Mouse (Mus musculus) mouse trophoblast stem cell (cell line): ENCODE measurements around the gene Gm20388.

ENCODE experiments used
- in situ Hi-C, 2 experiments: fragments of 300-500 bp; cut with MseI, MboI; formaldehyde crosslinking; loops; 2 replicates in 1 of 2; 3 replicates in 1 of 2; pipeline ENCODE4 v1.15.1; 2025

Gene Gm20388

DNA sequence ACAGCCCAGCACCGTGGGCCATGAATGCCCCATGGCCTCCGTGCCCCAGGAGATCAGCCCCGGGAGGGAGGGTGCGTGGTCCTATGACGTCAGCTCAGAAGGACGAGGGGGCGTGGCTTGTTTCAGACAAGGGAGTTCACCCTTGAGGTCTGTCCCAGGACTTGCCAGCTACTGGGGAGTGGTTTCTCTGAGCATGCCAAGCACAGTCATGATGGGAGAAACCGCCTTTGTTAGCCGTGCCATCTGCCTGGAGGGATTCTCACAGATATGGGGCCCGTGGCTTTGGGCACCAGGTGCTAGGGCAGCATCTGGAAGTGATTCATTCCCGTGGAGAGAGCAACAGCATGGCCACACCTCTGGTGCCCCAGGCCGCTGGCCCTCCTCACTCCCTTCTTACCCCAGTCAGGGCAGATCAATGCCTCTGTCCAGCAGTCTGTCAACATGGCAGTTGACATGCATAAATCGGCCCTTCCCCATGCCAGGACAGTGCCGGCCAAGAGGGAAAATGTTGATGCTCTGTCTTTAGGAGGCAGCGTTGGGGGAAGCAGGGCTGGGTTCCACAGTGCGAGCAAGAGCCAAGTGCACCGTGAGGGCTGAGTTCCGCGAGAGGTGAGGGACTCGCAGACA, 2199.7 kb downstream of the Gm20388 start:
- in situ Hi-C loops, result no loop called here

DNA sequence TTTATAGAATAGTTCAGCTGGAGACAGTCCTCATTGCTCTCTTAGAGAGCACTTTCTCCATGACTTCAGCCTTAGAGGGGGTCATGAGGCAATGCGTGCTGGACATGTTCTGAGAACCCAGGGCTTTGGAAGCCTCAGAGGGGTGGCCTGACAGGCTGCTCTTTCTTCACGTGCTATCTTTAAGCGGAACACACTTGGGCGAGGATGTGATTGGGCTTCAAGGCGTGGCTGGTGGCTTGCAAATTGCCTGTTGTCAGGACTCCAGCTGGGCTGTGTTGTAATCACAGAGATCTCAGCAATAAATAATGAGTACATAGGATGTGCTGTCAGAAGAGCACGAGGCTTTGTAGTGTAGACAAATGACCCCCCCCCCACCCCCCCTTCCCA, 2200.2 kb downstream of the Gm20388 start:
- in situ Hi-C loops, result no loop called here

DNA sequence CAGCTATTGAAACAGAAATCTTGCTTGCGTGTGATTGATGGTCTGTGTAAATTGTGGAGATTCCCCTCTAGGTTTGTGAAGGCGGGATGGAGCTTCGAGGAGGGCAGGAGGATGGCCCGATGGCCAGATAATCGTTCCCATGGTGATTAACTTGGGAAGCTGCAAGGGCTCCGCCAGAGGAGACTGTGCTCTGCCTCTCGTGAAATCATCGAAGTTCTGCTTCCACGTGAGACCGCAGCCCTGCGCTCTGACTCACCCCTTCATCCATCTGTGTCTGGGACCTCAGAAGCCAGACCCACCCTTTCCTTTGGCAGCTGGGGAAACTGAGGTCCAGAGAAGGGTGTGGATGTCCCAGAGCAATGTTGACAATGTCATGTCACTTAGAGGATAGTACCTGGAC, 2201.1 kb downstream of the Gm20388 start:
- in situ Hi-C loops, result no loop called here

DNA sequence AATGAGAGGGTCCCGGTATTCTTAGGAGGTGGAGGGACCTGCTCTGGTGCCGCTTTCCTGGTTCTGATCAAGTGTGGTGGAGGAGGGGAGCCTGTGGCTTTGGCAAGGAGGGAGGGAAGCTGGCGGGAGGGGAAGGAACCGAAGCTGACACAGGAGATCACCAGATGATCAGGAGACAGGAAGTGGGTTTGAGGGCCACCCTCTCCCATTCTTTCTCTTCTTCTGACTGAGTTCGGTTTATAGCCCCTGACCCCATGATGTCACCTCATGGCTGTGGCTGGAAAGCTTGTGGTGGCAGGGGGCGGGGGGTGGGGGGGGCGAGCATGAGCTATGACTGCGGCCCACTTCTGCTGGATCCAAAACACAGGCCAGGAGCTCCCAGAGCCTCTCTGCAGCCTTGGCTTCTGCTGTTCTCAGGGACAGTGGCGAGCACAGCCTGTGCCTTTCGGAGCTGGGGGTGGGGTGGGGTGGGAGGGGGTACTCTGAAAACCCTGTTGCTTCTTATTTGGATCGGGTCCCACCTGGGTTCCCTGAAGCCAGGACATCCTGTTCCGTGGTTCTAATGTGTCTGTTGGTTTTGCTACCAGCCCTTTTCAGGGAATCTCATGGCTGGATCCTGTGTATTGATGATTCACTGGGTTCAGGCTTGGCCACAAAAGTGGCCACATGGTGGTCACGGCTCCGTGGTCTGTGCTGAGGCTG, 2201.8 kb downstream of the Gm20388 start:
- in situ Hi-C loops, result no loop called here

DNA sequence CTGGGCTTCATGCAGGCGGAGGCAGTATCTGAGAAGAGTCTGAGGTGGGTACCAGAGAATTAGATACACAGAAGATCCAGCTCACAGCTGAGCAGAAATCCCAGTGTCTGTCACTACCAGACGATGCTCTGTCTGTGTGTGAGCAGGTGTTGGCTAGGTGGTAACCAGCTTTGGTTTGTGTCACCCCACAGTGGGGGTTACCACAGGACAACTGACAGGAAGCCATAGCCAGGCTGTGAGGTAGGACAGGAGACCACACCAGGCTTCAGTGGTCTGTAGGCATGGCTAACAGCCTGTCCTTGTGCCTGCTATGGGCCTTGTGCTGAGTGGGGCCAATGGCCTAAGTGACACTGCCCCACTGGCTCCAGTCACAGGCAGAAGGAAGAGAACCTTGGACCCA, 2204.2 kb downstream of the Gm20388 start:
- in situ Hi-C loops, result no loop called here

DNA sequence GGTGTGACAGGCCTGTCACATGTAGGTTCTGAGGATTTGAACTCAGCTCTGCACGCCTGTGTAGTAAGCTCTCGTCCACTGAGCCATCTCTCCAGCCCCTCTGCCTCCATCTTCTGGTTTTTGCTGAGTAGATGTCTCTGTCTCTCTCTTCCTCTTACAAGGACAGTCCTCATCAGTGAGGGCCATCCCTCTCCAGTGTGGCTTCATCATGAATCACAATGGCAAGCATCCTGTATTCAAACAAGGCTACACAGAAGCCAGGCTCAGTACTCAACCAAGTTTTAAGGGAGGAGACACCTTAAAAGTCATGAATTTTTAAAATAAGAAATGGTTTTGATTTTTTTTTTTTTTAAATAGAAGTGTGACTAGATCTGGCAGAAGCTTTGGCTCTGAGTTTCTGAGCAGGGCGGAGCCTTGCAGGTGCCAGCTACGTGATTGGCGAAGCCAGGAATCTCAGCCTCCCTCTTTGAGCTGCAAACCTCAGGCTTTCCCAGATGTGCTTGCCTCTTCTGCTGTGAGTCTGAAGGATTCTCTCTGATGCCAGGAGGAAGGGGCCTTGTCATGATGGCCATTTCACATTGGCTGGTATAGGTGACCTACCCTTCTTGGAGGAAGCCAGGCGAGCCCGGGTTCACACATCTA, 2206.2 kb downstream of the Gm20388 start:
- in situ Hi-C loops, result no loop called here

DNA sequence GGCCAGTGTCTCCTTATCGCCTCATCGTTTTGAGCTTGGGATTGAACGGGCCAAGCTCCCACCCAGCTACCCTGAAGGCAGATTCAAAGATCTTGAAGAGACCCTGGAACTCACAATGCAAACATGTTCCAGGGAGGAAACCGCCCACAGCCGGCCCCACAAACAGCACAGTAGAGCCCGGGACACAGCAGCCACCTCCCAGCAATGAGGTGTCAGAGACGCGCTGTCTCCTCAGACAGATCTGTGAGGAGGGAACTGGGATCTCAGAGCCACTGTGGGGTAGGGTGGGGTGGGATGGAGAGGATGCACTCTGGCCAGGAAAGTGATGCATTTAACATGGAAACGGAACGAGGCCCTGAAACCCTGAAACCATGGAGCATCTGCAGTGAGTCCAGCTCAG, 2207.5 kb downstream of the Gm20388 start:
- in situ Hi-C loops, result no loop called here

DNA sequence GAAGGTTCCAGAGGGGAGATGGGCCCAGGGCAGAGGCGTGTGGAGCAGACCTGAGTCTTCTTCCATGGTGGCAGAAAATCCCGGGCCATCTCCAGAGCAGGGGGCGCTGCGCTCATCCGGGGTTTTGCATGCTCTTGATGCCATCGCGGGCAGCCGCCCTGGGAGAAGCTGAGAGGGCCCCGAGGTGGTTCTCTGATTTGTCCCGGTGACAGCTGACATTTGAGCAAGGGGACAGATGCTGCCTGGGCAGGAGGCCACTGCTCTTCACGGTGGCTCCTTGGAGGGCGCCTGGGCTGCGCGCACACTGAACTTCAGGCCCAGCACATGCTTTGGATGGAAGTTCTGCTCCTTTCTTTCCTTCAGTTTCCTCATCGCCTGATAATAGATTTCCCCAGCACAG, 2207.9 kb downstream of the Gm20388 start:
- in situ Hi-C loops, result no loop called here

DNA sequence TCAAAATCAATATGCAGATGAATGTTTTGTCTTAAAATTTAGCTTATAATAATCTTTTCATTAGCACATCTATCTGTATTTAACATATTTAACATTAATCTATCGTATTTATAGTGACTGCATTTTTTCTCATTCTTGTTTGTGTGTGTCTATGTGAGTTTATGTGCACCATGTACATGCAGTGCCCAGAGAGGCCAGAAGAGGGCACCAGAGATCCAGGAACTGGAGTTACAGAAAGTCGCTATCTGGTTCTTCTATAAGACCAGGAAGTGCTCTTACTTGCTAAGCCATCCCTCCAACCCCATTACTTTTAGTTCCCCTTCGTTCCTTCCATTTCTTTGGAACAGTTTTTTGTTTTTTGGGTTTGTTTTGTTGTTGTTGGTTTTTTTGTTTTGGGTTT, 2213.7 kb downstream of the Gm20388 start:
- in situ Hi-C loops, result no loop called here

DNA sequence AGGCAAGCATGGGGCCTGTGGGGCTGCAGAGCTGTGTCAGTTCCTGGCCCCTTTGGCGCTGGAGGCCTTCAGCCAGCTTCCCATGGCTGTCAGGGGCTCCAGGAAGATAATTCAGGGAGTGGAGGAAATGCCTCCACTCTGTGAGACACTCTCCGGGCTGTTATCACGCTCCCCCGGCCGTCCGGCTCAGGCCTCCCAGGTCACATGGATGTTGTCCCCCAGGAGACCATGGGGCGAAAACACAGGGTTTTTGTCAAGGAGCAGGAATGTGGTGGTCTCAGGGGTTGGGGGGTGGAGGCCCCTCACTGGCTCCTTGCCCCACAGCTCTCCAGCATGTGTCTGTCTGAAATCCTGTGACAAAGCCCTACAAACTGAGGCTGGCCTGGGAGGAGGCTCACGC, 2216.0 kb downstream of the Gm20388 start:
- in situ Hi-C loops, result no loop called here

DNA sequence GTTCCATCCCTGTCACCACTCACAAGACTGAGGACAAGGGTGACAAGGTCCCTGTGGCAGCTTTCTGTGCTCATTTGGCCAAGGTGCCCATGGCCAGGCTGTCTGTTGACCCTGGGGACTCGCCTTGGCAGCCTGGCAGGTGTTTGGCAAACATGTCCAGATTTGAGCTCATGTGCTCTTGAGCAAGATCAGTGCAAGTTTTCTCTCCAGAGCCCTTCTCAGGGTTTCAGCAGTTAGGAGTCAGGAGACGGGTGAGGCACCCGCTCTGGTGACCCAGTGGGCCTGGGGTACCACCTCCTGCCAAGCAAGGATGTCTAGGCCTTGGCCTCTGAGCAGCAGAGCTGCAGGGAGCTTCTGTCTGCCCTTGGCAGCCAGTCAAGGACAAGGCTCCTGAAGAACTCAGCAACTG, 2223.5 kb downstream of the Gm20388 start:
- in situ Hi-C loops, result loop anchor here in 1 of 2 experiments (10.0 kb wide), 1 partner anchor 149 kb away; no protein-coding TSS in a partner anchor

DNA sequence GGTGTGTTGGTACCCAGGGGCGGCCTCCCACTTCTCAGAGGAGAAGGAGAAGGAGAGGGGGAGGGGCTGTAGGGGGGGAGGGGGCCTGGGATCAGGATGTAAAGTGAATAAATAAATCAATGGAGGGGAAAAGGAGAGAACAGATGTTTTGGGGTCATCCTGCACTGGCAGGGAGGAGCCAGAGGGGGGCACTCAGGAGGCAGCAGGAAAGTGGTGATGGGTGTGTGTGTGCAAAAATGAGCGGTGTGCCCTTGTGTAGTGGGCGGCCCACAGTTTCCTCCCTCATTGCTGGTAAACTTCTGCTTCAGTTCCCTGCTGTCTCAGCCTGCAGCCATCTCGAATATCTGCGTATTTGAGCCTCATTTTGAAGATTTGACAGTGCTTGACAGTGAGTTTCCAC, 2224.9 kb downstream of the Gm20388 start:
- in situ Hi-C loops, result loop anchor here in 1 of 2 experiments (10.0 kb wide), 1 partner anchor 151 kb away; no protein-coding TSS in a partner anchor

DNA sequence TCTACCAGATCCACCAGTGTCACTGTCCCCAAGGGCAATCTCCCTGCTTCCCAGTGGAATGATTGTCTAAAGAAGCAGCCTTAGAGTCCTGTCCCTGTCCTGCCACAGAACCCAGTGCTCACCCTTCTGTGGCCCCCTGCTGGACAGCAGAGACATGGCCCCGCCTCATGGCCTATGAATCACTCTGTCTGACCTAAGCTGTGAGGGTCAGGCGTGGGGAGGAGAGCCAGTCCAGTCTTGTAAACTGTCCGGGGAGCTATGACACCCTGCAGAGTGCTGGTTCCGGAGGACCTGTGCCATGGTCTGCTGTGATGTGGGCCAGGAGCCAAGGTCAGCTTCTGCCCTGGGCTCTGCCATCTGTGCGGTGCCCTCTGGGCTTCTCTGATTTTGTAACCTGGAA, 2229.1 kb downstream of the Gm20388 start:
- in situ Hi-C loops, result loop anchor here in 1 of 2 experiments (10.0 kb wide), 1 partner anchor 155 kb away; no protein-coding TSS in a partner anchor

DNA sequence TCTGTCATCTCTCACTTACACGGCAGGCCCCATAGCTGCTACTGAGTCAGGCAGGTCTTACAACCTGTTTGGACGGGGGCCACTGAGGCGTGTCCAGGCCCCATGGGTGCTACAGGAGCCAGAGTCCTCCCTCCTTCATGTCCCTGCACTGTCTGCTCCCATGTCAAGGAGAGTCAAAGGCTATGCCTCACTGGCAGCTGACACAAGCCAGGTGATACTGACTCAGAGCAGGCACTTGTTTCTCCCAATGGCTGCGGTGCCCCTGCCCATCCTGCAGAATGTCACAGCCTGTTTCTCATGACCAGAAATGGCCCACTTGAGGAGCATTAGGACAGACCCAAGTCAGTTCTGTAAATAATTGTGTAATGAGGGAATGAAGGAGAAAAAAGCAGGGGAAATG, 2229.8 kb downstream of the Gm20388 start:
- in situ Hi-C loops, result no loop called here

DNA sequence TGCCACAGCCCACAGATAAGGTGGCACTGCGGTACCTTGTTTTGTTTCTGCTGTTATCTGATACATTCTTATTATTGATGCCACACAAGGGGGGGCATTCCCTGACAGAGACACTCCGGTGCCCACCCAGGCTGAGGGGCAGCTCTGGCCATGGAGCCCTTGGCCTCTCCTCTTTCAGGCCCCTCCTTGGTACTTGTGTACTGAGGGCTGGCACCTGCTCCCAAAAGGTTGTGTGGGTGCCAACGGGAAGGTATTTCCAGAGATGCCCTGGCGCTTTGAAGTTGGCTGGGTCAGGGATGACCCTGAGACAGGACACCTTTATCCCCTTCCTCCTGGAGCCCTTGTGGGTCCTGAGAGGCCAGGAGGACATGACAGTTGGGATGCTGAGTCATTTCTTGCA, 2231.8 kb downstream of the Gm20388 start:
- in situ Hi-C loops, result no loop called here

DNA sequence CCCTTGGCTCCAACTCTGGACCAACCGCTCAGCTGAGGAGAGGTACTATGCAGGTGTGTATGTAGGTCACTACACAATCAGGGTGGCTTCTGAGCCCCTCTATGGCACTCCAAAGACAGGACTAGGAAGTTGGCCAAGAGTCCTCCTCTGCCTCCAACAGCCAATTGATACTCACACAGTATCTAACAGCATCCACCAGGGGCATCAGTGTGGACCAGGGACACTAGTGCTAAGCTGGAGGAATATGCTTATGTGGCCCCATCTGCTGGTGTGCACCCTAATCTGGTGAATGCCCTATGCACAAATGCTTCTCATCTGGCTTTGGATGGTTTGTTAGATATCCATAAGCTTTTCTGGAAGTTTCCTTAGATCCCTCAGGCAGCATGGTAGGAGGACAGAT, 2232.6 kb downstream of the Gm20388 start:
- in situ Hi-C loops, result no loop called here

DNA sequence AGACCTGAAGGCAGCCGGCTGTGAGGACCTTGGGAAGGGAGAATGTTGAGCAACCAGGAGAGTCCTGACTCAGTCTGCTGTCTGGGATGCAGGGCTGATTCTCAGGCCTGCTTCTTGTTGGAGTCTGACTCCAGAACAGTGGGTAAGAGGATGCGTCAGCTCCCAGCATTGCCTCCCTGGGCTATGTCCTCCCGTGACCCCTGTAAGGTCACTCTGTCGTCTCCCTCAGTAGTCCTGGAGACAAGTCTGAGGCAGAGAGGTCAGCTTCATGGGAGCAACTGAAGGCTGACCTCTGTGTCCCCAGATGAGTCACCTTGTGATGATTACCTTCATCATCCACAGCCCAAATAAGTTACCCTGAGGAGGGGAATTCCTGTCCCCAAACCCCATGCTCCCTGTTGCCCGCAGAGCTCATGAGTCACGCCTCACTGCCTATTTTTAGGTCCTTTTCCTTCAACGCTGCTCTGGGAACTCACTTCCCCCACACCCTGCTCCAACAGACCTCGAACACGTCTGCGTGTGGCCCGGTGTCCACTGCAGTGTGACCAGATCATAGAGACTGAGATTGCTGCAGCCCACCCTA, 2234.2 kb downstream of the Gm20388 start:
- in situ Hi-C loops, result no loop called here

DNA sequence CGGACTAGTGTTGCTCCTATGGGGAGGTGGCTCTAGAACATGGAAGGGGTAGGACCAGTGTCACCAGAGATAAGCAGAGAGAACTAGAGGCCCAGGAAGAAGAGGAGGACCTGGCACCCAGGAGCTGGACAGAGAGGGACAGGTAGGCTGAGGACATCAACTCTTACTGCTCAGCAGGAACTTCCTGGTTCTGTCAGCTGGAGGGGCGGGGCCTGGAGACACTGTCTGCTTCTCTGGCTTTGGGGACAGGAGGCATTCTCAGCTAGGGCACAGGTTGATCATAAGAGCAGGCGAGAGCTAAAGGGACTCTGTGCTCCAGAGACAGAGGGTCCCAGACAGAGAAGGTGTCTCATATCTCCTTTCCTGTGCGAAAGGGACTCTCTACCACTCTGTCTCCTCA, 2238.4 kb downstream of the Gm20388 start:
- in situ Hi-C loops, result no loop called here

DNA sequence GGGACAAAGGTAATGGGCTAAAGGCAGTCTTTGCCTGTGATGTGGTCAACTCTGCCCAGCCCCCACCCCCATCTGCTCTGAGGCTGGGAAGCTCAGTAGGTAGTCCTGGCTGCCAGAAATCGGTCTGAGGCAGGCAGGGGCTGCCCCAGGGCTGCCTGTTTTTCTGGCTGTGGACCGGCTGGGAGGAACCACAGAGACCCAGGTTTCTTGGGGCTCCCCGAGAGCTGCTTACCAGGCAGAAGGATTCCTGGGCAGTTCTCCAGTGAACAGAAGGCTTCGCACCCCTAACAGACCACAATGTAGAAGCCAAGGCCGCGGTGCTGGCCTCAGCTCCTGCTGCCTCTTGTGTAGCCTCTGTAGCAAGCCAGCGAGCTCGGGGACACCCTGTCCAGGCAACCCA, 2239.0 kb downstream of the Gm20388 start:
- in situ Hi-C loops, result no loop called here

DNA sequence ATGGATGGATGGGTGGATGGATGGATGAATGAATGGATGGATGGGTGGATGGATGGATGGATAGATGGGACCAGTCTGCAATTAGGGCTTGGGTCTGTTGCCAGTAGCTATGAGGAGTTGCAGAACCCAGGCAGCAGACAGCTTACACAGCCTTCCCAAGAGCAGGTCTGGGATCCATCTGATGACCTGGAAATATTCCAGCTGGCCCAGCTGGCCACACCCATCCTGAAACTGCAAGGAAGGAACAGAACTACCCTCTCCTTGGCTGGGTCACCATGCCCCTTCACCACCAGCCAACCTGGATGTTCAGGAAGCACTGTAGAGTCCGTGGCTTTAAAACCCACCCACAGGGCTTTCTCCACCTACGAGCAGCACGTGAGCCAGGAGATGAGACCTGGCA, 2240.9 kb downstream of the Gm20388 start:
- in situ Hi-C loops, result no loop called here

DNA sequence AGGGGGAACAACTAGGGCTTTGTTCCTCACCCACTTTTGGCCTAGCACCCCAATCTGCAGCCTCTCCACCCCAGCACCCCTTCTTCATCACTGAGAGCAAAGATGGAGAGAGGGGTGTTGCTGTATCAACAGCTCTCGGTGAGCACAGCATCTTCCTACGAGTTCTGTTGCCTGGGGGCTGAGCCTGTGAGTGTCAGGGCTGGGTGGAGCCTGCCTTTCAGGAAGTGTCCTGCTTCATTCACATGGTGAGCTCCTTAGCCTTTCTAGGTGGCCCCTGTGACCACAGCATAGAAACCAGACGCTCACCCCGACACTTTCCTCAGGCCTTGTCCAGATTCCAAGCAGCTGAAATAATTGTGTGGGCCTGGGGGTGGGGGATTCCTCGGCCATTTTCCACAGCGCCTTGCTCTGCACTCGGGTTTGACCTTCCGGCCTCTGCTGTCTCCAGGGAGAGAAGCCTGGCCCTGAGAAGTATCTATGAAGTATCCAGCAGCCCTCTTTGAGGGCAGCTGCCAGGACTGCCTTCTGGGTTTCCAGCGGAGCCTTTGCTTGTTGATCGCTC, 2244.5 kb downstream of the Gm20388 start:
- in situ Hi-C loops, result no loop called here

DNA sequence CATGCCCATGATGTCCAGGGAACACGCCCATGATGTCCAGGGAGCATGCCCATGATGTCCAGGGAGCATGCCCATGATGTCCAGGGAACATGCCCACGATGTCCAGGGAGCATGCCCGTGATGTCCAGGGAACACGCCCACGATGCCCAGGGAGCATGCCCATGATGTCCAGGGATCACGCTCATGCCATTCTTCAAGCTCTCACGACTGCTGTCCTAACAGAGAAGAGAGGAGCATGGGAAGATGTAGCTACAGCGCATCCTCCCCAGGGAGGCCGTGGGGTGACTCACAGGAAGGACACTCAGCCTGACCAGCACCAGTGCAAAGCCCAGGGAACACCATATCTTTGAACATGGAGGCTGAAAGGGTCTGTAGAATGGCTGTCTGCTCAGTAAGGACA, 2245.3 kb downstream of the Gm20388 start:
- in situ Hi-C loops, result no loop called here
